In the genomic region with DNA sequence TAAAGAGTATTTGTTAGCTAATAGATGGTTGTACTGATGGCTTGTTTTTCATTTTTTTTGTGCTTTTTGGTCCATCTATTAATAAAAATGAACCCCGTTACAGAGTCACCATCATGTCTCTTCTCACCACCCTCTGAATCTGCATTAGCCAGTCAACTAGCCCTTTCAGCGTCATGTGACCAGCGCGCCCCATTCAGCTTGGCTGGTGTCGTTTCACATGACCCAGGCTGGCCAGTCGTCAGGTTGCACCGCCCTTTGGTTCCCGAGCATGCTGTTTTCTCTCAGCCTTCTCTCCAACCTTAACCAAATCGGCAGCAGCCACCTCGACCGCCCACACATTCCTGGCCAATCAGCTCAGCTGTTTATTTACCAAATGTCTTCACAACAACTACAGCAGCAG, we compare ENCODE assay signal across 15 mouse cellular contexts. TPM values are rescaled to one million over a fixed set of nuclear protein-coding genes. Genes with fewer than 3 reads are reported as not detected.
DNase-seq lines count a peak whose midpoint lies in the region; ATAC-seq lines count a peak whose summit lies in the region.
"Had no signal": no experiment of that assay in that cellular context is flagged by ENCODE, and none has a peak within 500 bp of the region (broad histone marks: within the 10 kb centered on the region; RNA-seq: fewer than 3 reads in every experiment).

No protein-coding gene starts in this region.

- no peak overlapping the region for H3K27ac ChIP-seq in hindbrain, embryonic 15.5 days (replicated peaks)
- H3K27ac ChIP-seq in hindbrain, embryonic 16.5 days (ENCODE audit: low read depth, low read length) = no peak overlapping the region
- H3K27ac ChIP-seq in lung, embryonic 16.5 days (ENCODE audit: low read length) = 0 out of 2 replicates have a peak overlapping the region, but pooled peaks have one; percentile 10
- no peak overlapping the region for H3K27ac ChIP-seq in forebrain, embryonic 10.5 days
- H3K27ac ChIP-seq: forebrain, embryonic 12.5 days; stomach, embryonic 15.5 days had no signal

- H3K4me3 ChIP-seq in hindbrain, embryonic 15.5 days = no peak overlapping the region
- no peak overlapping the region for H3K4me3 ChIP-seq in hindbrain, embryonic 16.5 days (ENCODE audit: low read length)
- no peak overlapping the region for H3K4me3 ChIP-seq in lung, embryonic 16.5 days (ENCODE audit: low read length)
- no peak overlapping the region for H3K4me3 ChIP-seq in forebrain, embryonic 10.5 days
- H3K4me3 ChIP-seq: forebrain, embryonic 12.5 days; stomach, embryonic 15.5 days had no signal

- H3K9me3 ChIP-seq in hindbrain, embryonic 15.5 days = no peaks in the 10 kb centered on the region
- no peaks in the 10 kb centered on the region for H3K9me3 ChIP-seq in hindbrain, embryonic 16.5 days (ENCODE audit: control insufficient read depth, low read length)
- no peaks in the 10 kb centered on the region for H3K9me3 ChIP-seq in lung, embryonic 16.5 days (ENCODE audit: control insufficient read depth, low read length)
- H3K9me3 ChIP-seq in forebrain, embryonic 10.5 days = no peaks in the 10 kb centered on the region
- H3K9me3 ChIP-seq: forebrain, embryonic 12.5 days; stomach, embryonic 15.5 days had no signal

- H3K27me3 ChIP-seq in hindbrain, embryonic 15.5 days = no peaks in the 10 kb centered on the region
- no peaks in the 10 kb centered on the region for H3K27me3 ChIP-seq in hindbrain, embryonic 16.5 days (replicated peaks; ENCODE audit: control insufficient read depth, insufficient read depth, low read length)
- H3K27me3 ChIP-seq in lung, embryonic 16.5 days (ENCODE audit: control insufficient read depth, insufficient read depth, low read depth, low read length) = no peaks in the 10 kb centered on the region
- no peaks in the 10 kb centered on the region for H3K27me3 ChIP-seq in forebrain, embryonic 10.5 days (ENCODE audit: poor library complexity, severe bottlenecking)
- H3K27me3 ChIP-seq: forebrain, embryonic 12.5 days; stomach, embryonic 15.5 days had no signal

- H3K4me2 ChIP-seq in hindbrain, embryonic 15.5 days = no peak overlapping the region
- H3K4me2 ChIP-seq in hindbrain, embryonic 16.5 days (ENCODE audit: low read length) = no peak overlapping the region
- no peak overlapping the region for H3K4me2 ChIP-seq in lung, embryonic 16.5 days (ENCODE audit: low read depth, low read length)
- H3K4me2 ChIP-seq: forebrain, embryonic 12.5 days; lung, embryonic 14.5 days; midbrain, embryonic 11.5 days; stomach, embryonic 15.5 days had no signal

- ATAC-seq in hindbrain, embryonic 15.5 days (ENCODE audit: low FRiP score, low read depth) = peak; percentile 15; the same call in 1 of the 2 replicates
- no peak for ATAC-seq in hindbrain, embryonic 16.5 days
- no peak for ATAC-seq in lung, embryonic 16.5 days (ENCODE audit: low read depth)
- ATAC-seq: inflammation-experienced regulatory T-cells, adult 6 months had no signal

- no peak for DNase-seq in lung, postnatal 25 days (ENCODE audit: low spot score)
- peak; percentile 49 for DNase-seq in brain, adult 2 months (ENCODE audit: low read depth, low spot score)
- no peak for DNase-seq in forebrain, embryonic 10.5 days (ENCODE audit: extremely low spot score, low spot score)
- no peak for DNase-seq in cerebellum, postnatal 10 days
- DNase-seq: cerebellum, adult 9-11 months; lung, embryonic 14.5 days; right cerebral cortex, postnatal 4 days; thymus, postnatal 36 days had no signal

- no peak overlapping the region for H3K9ac ChIP-seq in hindbrain, embryonic 15.5 days
- H3K9ac ChIP-seq in hindbrain, embryonic 16.5 days (ENCODE audit: low read depth, low read length) = no peak overlapping the region
- no peak overlapping the region for H3K9ac ChIP-seq in lung, embryonic 16.5 days (ENCODE audit: low read length)
- H3K9ac ChIP-seq: forebrain, embryonic 12.5 days; lung, embryonic 14.5 days; stomach, embryonic 15.5 days had no signal

- 75% methylated on average over 11 of the region's 11 CpGs for WGBS in hindbrain, embryonic 15.5 days
- WGBS in hindbrain, embryonic 16.5 days = 75% methylated on average over 11 of the region's 11 CpGs
- 67% methylated on average over 11 of the region's 11 CpGs for WGBS in lung, embryonic 16.5 days
- WGBS in forebrain, embryonic 10.5 days = 81% methylated on average over 11 of the region's 11 CpGs

- peaks cover 45% of the 10 kb centered on the region for H3K4me1 ChIP-seq in hindbrain, embryonic 15.5 days (replicated peaks)
- peaks cover 22% of the 10 kb centered on the region for H3K4me1 ChIP-seq in hindbrain, embryonic 16.5 days (ENCODE audit: control insufficient read depth, insufficient read depth, low read depth, low read length)
- H3K4me1 ChIP-seq in lung, embryonic 16.5 days (replicated peaks; ENCODE audit: control insufficient read depth, insufficient read depth, low read length) = peaks cover 20% of the 10 kb centered on the region
- peaks cover 28% of the 10 kb centered on the region for H3K4me1 ChIP-seq in forebrain, embryonic 10.5 days

- H3K36me3 ChIP-seq in hindbrain, embryonic 15.5 days = peaks cover 73% of the 10 kb centered on the region
- peaks cover 51% of the 10 kb centered on the region for H3K36me3 ChIP-seq in hindbrain, embryonic 16.5 days (ENCODE audit: control insufficient read depth, insufficient read depth, low read length)
- H3K36me3 ChIP-seq in lung, embryonic 16.5 days (ENCODE audit: control insufficient read depth, insufficient read depth, low read length) = peaks cover 64% of the 10 kb centered on the region
- H3K36me3 ChIP-seq in forebrain, embryonic 10.5 days (replicated peaks) = peaks cover 95% of the 10 kb centered on the region

RNA-seq across cellular contexts. Expression of gene Srsf3, which starts 6.9 kb away (rescaled TPM):
- 411 and 428 TPM in 2 replicates for polyA plus RNA-seq in hindbrain, embryonic 15.5 days (2015; fragmentation: Nextera tagmentation; extraction: Ambion mirVana)
- 356 and 408 TPM in 2 replicates for polyA plus RNA-seq in hindbrain, embryonic 16.5 days (2015; fragmentation: Nextera tagmentation; extraction: Ambion mirVana)
- polyA plus RNA-seq in lung, embryonic 16.5 days (2015; fragmentation: Nextera tagmentation; extraction: Ambion mirVana) = 563 and 593 TPM in 2 replicates
- polyA plus RNA-seq in forebrain, embryonic 10.5 days (2016; fragmentation: Nextera tagmentation; extraction: Ambion mirVana) = 884 TPM in 2 replicates

RNA-seq across cellular contexts. Expression of gene Stk38, which starts 31.6 kb away (rescaled TPM):
- 83.0 and 88.0 TPM in 2 replicates for polyA plus RNA-seq in hindbrain, embryonic 15.5 days (2015; fragmentation: Nextera tagmentation; extraction: Ambion mirVana)
- 71.8 and 89.7 TPM in 2 replicates for polyA plus RNA-seq in hindbrain, embryonic 16.5 days (2015; fragmentation: Nextera tagmentation; extraction: Ambion mirVana)
- 103 and 113 TPM in 2 replicates for polyA plus RNA-seq in lung, embryonic 16.5 days (2015; fragmentation: Nextera tagmentation; extraction: Ambion mirVana)
- polyA plus RNA-seq in forebrain, embryonic 10.5 days (2016; fragmentation: Nextera tagmentation; extraction: Ambion mirVana) = 117 and 119 TPM in 2 replicates

RNA-seq across cellular contexts. Expression of gene Cdkn1a, which starts 51.4 kb away (rescaled TPM):
- polyA plus RNA-seq in hindbrain, embryonic 15.5 days (2015; fragmentation: Nextera tagmentation; extraction: Ambion mirVana) = 109 and 115 TPM in 2 replicates
- 138 and 184 TPM in 2 replicates for polyA plus RNA-seq in hindbrain, embryonic 16.5 days (2015; fragmentation: Nextera tagmentation; extraction: Ambion mirVana)
- 41.3 and 43.7 TPM in 2 replicates for polyA plus RNA-seq in lung, embryonic 16.5 days (2015; fragmentation: Nextera tagmentation; extraction: Ambion mirVana)
- polyA plus RNA-seq in forebrain, embryonic 10.5 days (2016; fragmentation: Nextera tagmentation; extraction: Ambion mirVana) = 14.0 and 16.8 TPM in 2 replicates
